Mouse (Mus musculus) urinary bladder, postnatal 25 days (tissue): Measurements from ENCODE around the gene Ralgapb.
"Not testable (repeated sequence)": the region's sequence is repeated elsewhere in the genome, so short reads cannot be mapped to it uniquely, and the experiment has no call there.

Experiments
- DNase-seq: peaks from one replicate; pipeline ENCODE4 v3.0.0; 2022; ENCODE audit warnings: low spot score

Ralgapb gene

GRCm38 (mm10) chr2:158409595-158410021 lies at the start of gene Ralgapb:
TSS of gene Ralgapb (plus strand) at chr2:158409848.
- DNase-seq: peak; percentile 99

- peak; percentile 81 for DNase-seq
Measured at GRCm38 (mm10) chr2:158360873-158361677, 48.6 kb upstream of the Ralgapb start.

- DNase-seq: no peak
Measured at GRCm38 (mm10) chr2:158361678-158362320, 47.8 kb upstream of the Ralgapb start.

GRCm38 (mm10) chr2:158364175-158364574 lies 45.5 kb upstream of the Ralgapb start:
- no peak for DNase-seq

- no peak for DNase-seq
Measured at GRCm38 (mm10) chr2:158365099-158365850, 44.4 kb upstream of the Ralgapb start.

GRCm38 (mm10) chr2:158367654-158368053 lies 42.0 kb upstream of the Ralgapb start:
- DNase-seq: no peak

GRCm38 (mm10) chr2:158368313-158368712 lies 41.3 kb upstream of the Ralgapb start:
- DNase-seq: no peak

- no peak for DNase-seq
Measured at GRCm38 (mm10) chr2:158369474-158370172, 40.0 kb upstream of the Ralgapb start.

GRCm38 (mm10) chr2:158370173-158370550 lies 39.5 kb upstream of the Ralgapb start:
- no peak for DNase-seq

GRCm38 (mm10) chr2:158373061-158373460 lies 36.6 kb upstream of the Ralgapb start:
- no peak for DNase-seq

- no peak for DNase-seq
Measured at GRCm38 (mm10) chr2:158373516-158373915, 36.1 kb upstream of the Ralgapb start.

GRCm38 (mm10) chr2:158375443-158376122 lies 34.1 kb upstream of the Ralgapb start, which contains the start of gene Snhg11:
TSS of gene Snhg11 (plus strand) at chr2:158375638.
- DNase-seq: peak; percentile 30

- no peak for DNase-seq
Measured at GRCm38 (mm10) chr2:158376123-158376687, 33.4 kb upstream of the Ralgapb start.

- no peak for DNase-seq
Measured at GRCm38 (mm10) chr2:158376798-158377197, 32.9 kb upstream of the Ralgapb start.

GRCm38 (mm10) chr2:158377811-158378210 lies 31.8 kb upstream of the Ralgapb start:
- DNase-seq: no peak

GRCm38 (mm10) chr2:158379354-158380078 lies 30.1 kb upstream of the Ralgapb start:
- DNase-seq: peak; percentile 51

- DNase-seq: no peak
Measured at GRCm38 (mm10) chr2:158386072-158386471, 23.6 kb upstream of the Ralgapb start.

- DNase-seq: no peak
Measured at GRCm38 (mm10) chr2:158389421-158389820, 20.2 kb upstream of the Ralgapb start.

- DNase-seq: no peak
Measured at GRCm38 (mm10) chr2:158396369-158396768, 13.3 kb upstream of the Ralgapb start.

- not testable (repeated sequence) for DNase-seq
Measured at GRCm38 (mm10) chr2:158397140-158397539, 12.5 kb upstream of the Ralgapb start.
